19 mouse cellular contexts compared by ENCODE assay signal in genomic region chr3:51371826-51372225, GRCm38 (mm10). TPM values are rescaled to one million over a fixed set of nuclear protein-coding genes. Genes with fewer than 3 reads are reported as not detected.
DNase-seq lines count a peak whose midpoint lies in the region; TF ChIP-seq lines count a peak whose summit lies in the region.
"Had no signal": no experiment of that assay in that cellular context is flagged by ENCODE, and none has a peak within 500 bp of the region (broad histone marks: within the 10 kb centered on the region; RNA-seq: fewer than 3 reads in every experiment).

No protein-coding gene starts in this region.

- H3K4me3 ChIP-seq in CH12.LX (replicated peaks in 1 of 3; ENCODE audit: low read depth in 2 of 3, low read length in 2 of 3, poor library complexity in 1 of 3) = no peak overlapping the region

- no peak overlapping the region for H3K27ac ChIP-seq in CH12.LX (ENCODE audit: insufficient read depth, low read depth)

- H3K79me2 ChIP-seq in CH12.LX (replicated peaks; ENCODE audit: control insufficient read depth, extremely low read depth, insufficient read depth, poor library complexity, severe bottlenecking) = no peaks in the 10 kb centered on the region

- no peak for TF ChIP-seq EP300 in CH12.LX (IDR thresholded peaks at IDR 0.05; ENCODE audit: low read length)

- H3K4me2 ChIP-seq in CH12.LX (ENCODE audit: insufficient read depth, low read depth, poor library complexity, severe bottlenecking) = no peak overlapping the region

- peaks cover 0 to 11% of the 10 kb centered on the region in 2 experiments; a peak in 2 of 4 replicates for H3K4me1 ChIP-seq in CH12.LX (ENCODE audit: control insufficient read depth in 1 of 2, insufficient read depth in 2 of 2)

- peaks cover 3% of the 10 kb centered on the region for H3K9me3 ChIP-seq in CH12.LX (replicated peaks; ENCODE audit: low read length)

- no peak for TF ChIP-seq POLR2A in CH12.LX (IDR thresholded peaks at IDR 0.05; ENCODE audit: low read depth, low read length)

- in situ Hi-C loops in CH12.LX (cut with MboI; ENCODE audit: low pct_ligation_motif_present, low pct_unique_long_range_greater_than_20kb, low sequenced_read_pairs) = no loop called here

- H3K36me3 ChIP-seq in CH12.LX (replicated peaks in 1 of 2; ENCODE audit: control insufficient read depth in 1 of 2, insufficient read depth in 1 of 2, low read length in 1 of 2) = no peaks in the 10 kb centered on the region
- H3K36me3 ChIP-seq: G1E had no signal

- peak; percentile 57 for DNase-seq in adrenal gland, adult 2 months
- DNase-seq in adrenal gland, postnatal 36 days = no peak
- DNase-seq in adrenal gland, postnatal 14 days = peak; percentile 36
- no peak for DNase-seq in adrenal gland, adult 8-10 months
- no peak for DNase-seq in CH12.LX (ENCODE audit: extremely low read depth)
- DNase-seq in layer of hippocampus, postnatal 25 days (ENCODE audit: extremely low spot score in 1 of 2, low spot score in 1 of 2) = no peak
- DNase-seq: adrenal gland, postnatal 10 days; adrenal gland, postnatal 25 days; B cell, adult 2 months; cerebellum, adult 11 months; cerebellum, adult 11-12 months; cerebellum, adult 18-20 months; cerebellum, adult 2 months; cerebellum, adult 8-10 months; cerebellum, adult 9-10 months; cerebellum, adult 9-11 months; cerebellum, postnatal 10 days had no signal

- TF ChIP-seq RAD21 in CH12.LX (IDR thresholded peaks at IDR 0.05; ENCODE audit: low read depth, low read length) = no peak

- dilution Hi-C loops in CH12.LX (cut with MboI; ENCODE audit: extremely low pct_ligation_motif_present, extremely low pct_unique_long_range_greater_than_20kb, low sequenced_read_pairs) = no loop called here

- TF ChIP-seq CTCF in CH12.LX (conservative IDR thresholded peaks at IDR 0.05 in 1 of 2, IDR thresholded peaks at IDR 0.05 in 1 of 2; ENCODE audit: low read depth in 2 of 2, low read length in 2 of 2) = no peak

- H3K9ac ChIP-seq in CH12.LX (ENCODE audit: insufficient read depth, low read depth) = no peak overlapping the region

- H3K27me3 ChIP-seq in CH12.LX (replicated peaks) = no peaks in the 10 kb centered on the region
- H3K27me3 ChIP-seq: Patski had no signal

TF ChIP-seq in CH12.LX, 34 proteins besides CTCF, POLR2A, EP300 and RAD21:
- TF ChIP-seq SMC3 (IDR thresholded peaks at IDR 0.05; ENCODE audit: low read depth, low read length) = no peak
- TF ChIP-seq TBP (conservative IDR thresholded peaks at IDR 0.05; ENCODE audit: low read depth, low read length) = peak; percentile 94

RNA-seq across cellular contexts. Expression of gene Mgarp, which starts 24.7 kb away (rescaled TPM):
- total RNA-seq in adrenal gland, adult 2 months (2021) = 1,000 to 10,000 TPM in 1 of 2 experiments, 100 to 1,000 TPM in 1; 689 to 1,037 TPM
- polyA plus RNA-seq in adrenal gland, adult 2 months (2012; rRNA removed) = 297 and 312 TPM in 2 replicates
- total RNA-seq in adrenal gland, postnatal 36 days (2021) = 1,000 to 10,000 TPM in 1 of 2 experiments, 100 to 1,000 TPM in 1; 736 to 1,311 TPM
- total RNA-seq in adrenal gland, postnatal 14 days (2021) = 308 and 324 TPM in 2 replicates
- 1,000 to 10,000 TPM in 3 of 4 experiments, 100 to 1,000 TPM in 1; 688 to 1,713 (median 1,219) TPM for total RNA-seq in adrenal gland, adult 8-10 months (2022)
- total RNA-seq in CH12.LX (2012; rRNA removed) = not detected in 2 replicates
- not detected in 2 replicates for total RNA-seq in CH12.LX (2014; rRNA removed)
- polyA plus RNA-seq in CH12.LX (2012; ENCODE audit: insufficient read length, low read depth) = 0.23 TPM in 1 of 2 replicates, not detected in the other
- under 1 TPM in 1 of 2 experiments, not detected in 1; 0.26 TPM for total RNA-seq in layer of hippocampus, postnatal 25 days (2021)

RNA-seq across cellular contexts. Expression of gene Elf2, which starts 31.4 kb away (rescaled TPM):
- total RNA-seq in adrenal gland, adult 2 months (2021) = 10 to 100 TPM; 66.3 to 70.8 TPM
- 30.7 and 39.1 TPM in 2 replicates for polyA plus RNA-seq in adrenal gland, adult 2 months (2012; rRNA removed)
- total RNA-seq in adrenal gland, postnatal 36 days (2021) = 100 to 1,000 TPM in 1 of 2 experiments, 10 to 100 TPM in 1; 88.9 to 109 TPM
- total RNA-seq in adrenal gland, postnatal 14 days (2021) = 87.8 and 88.4 TPM in 2 replicates
- 10 to 100 TPM; 57.5 to 93.6 (median 80.2) TPM for total RNA-seq in adrenal gland, adult 8-10 months (2022)
- total RNA-seq in CH12.LX (2012; rRNA removed) (30.5 and 31.2 TPM in 2 replicates), CH12.LX (2014; rRNA removed) (41.2 and 42.8 TPM in 2 replicates)
- polyA plus RNA-seq in CH12.LX (2012; ENCODE audit: insufficient read length, low read depth) = 30.1 and 32.2 TPM in 2 replicates
- total RNA-seq in layer of hippocampus, postnatal 25 days (2021) = 10 to 100 TPM; 41.3 to 44.6 TPM

RNA-seq across cellular contexts. Expression of gene Ndufc1, which starts 37.0 kb away (rescaled TPM):
- 100 to 1,000 TPM; 705 to 794 TPM for total RNA-seq in adrenal gland, adult 2 months (2021)
- polyA plus RNA-seq in adrenal gland, adult 2 months (2012; rRNA removed) = 237 and 341 TPM in 2 replicates
- total RNA-seq in adrenal gland, postnatal 36 days (2021) = 100 to 1,000 TPM; 743 to 842 TPM
- 888 and 904 TPM in 2 replicates for total RNA-seq in adrenal gland, postnatal 14 days (2021)
- total RNA-seq in adrenal gland, adult 8-10 months (2022) = 100 to 1,000 TPM; 425 to 852 (median 611) TPM
- 213 and 233 TPM in 2 replicates for total RNA-seq in CH12.LX (2012; rRNA removed)
- 206 and 234 TPM in 2 replicates for total RNA-seq in CH12.LX (2014; rRNA removed)
- 109 and 159 TPM in 2 replicates for polyA plus RNA-seq in CH12.LX (2012; ENCODE audit: insufficient read length, low read depth)
- total RNA-seq in layer of hippocampus, postnatal 25 days (2021) = 100 to 1,000 TPM; 311 to 356 TPM

RNA-seq across cellular contexts. Expression of gene Naa15, which starts 43.1 kb away (rescaled TPM):
- 10 to 100 TPM; 39.5 to 63.8 TPM for total RNA-seq in adrenal gland, adult 2 months (2021)
- 0.46 and 0.59 TPM in 2 replicates for polyA plus RNA-seq in adrenal gland, adult 2 months (2012; rRNA removed)
- 10 to 100 TPM; 54.2 to 54.9 TPM for total RNA-seq in adrenal gland, postnatal 36 days (2021)
- 47.8 and 50.1 TPM in 2 replicates for total RNA-seq in adrenal gland, postnatal 14 days (2021)
- total RNA-seq in adrenal gland, adult 8-10 months (2022) = 10 to 100 TPM; 53.1 to 65.3 (median 59.3) TPM
- 27.6 and 34.1 TPM in 2 replicates for total RNA-seq in CH12.LX (2012; rRNA removed)
- total RNA-seq in CH12.LX (2014; rRNA removed) = 59.0 and 59.9 TPM in 2 replicates
- 85.8 and 95.3 TPM in 2 replicates for polyA plus RNA-seq in CH12.LX (2012; ENCODE audit: insufficient read length, low read depth)
- 10 to 100 TPM; 41.6 to 48.3 TPM for total RNA-seq in layer of hippocampus, postnatal 25 days (2021)

Comparison
In these comparisons a context has a peak if more than half of its experiments do, and no peak if none do; other contexts are left out.
1. DNase-seq: peak in adrenal gland, adult 2 months (single experiment) and adrenal gland, postnatal 14 days (single experiment); none in adrenal gland, postnatal 36 days (0 of 2), adrenal gland, adult 8-10 months (single experiment), CH12.LX (single experiment) and layer of hippocampus, postnatal 25 days (0 of 2).
2. RNA of gene Mgarp, which starts 24.7 kb away (total RNA-seq): 688 to 1,713 TPM in adrenal gland, adult 8-10 months, 736 to 1,311 TPM in adrenal gland, postnatal 36 days, 689 to 1,037 TPM in adrenal gland, adult 2 months and 308 to 324 TPM in adrenal gland, postnatal 14 days; 0.26 TPM in layer of hippocampus, postnatal 25 days and not detected in CH12.LX; every median in the first group is over 100 times any median in the second.